Mouse (Mus musculus) E14TG2a.4 (cell line): Measurements from ENCODE around the gene Tmco2.

Experiments used
- CTCF ChIP-seq: conservative IDR thresholded peaks from 2 replicates; pipeline ENCODE4 v1.5.1; 2014; ENCODE audit warnings: low read length
- NANOG ChIP-seq: IDR thresholded peaks from 2 replicates; pipeline ENCODE4 v1.6.1; 2014; ENCODE audit warnings: borderline replicate concordance, low read length, mixed read lengths

DNA sequence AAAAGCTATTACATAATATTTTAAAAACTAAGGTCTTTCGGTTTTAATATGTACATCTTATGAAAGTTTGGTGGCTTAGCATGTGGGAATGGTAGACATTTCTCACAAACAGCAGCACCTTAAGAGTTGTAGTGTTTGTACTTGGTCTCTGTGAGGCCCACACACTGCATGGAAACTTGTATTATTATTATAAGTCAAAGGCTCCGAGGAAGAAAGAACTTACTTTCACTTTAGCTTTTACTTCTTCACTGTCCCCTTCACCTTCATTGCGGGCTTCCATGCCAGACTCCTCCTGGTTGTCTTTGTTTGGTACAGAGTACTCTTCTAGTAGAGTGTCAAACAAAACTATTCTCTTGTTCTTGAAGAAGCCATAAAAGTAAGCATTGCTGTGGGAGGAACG is 34.8 kb downstream of the Tmco2 start:
- no peak for TF ChIP-seq CTCF
- no peak for TF ChIP-seq NANOG
